Mouse (Mus musculus) CD4-positive, CD25-positive, alpha-beta regulatory T cell, adult 2 months (primary cell): ENCODE measurements at regions not wholly inside any gene's neighbourhood (a gene's known extent, or its start where the extent isn't known, plus 50 kb on each side); places are given as distances from the start of the nearest gene placed in this dataset.

Source experiments
- DNase-seq: peaks from one replicate; pipeline ENCODE4 v3.0.0-alpha.2; 2012; ENCODE audit warnings: low read depth, low spot score

- DNase-seq, result no peak
These were observed 469.3 kb upstream of the Trpc7 start for GRCm38 (mm10) chr13:57365096-57365495.

- no peak for DNase-seq
These were observed 468.6 kb upstream of the Trpc7 start for GRCm38 (mm10) chr13:57364396-57364795.

- no peak for DNase-seq
These were observed 466.8 kb upstream of the Trpc7 start for GRCm38 (mm10) chr13:57362563-57362962.

- DNase-seq, result no peak
These were observed 465.5 kb upstream of the Trpc7 start for GRCm38 (mm10) chr13:57361286-57361685.

GRCm38 (mm10) chr13:57354606-57355005, 458.8 kb upstream of the Trpc7 start:
- no peak for DNase-seq

GRCm38 (mm10) chr13:57353976-57354375, 458.2 kb upstream of the Trpc7 start:
- no peak for DNase-seq

GRCm38 (mm10) chr13:57350828-57351227, 455.0 kb upstream of the Trpc7 start:
- DNase-seq, result no peak

- DNase-seq, result no peak
These were observed 442.9 kb upstream of the Trpc7 start for GRCm38 (mm10) chr13:57338676-57339075.

- DNase-seq, result no peak
These were observed 440.8 kb upstream of the Trpc7 start for GRCm38 (mm10) chr13:57336596-57336995.

- no peak for DNase-seq
These were observed 437.2 kb upstream of the Trpc7 start for GRCm38 (mm10) chr13:57332976-57333375.

GRCm38 (mm10) chr13:57331868-57332267, 436.1 kb upstream of the Trpc7 start:
- no peak for DNase-seq

- DNase-seq, result no peak
These were observed 429.6 kb upstream of the Trpc7 start for GRCm38 (mm10) chr13:57325306-57325925.

GRCm38 (mm10) chr13:57316211-57317005, 420.6 kb upstream of the Trpc7 start:
- DNase-seq, result no peak

- DNase-seq, result no peak
These were observed 418.7 kb upstream of the Trpc7 start for GRCm38 (mm10) chr13:57314512-57314911.

GRCm38 (mm10) chr13:57313731-57314130, 417.9 kb upstream of the Trpc7 start:
- DNase-seq, result no peak

GRCm38 (mm10) chr13:57311235-57311634, 415.4 kb upstream of the Trpc7 start:
- DNase-seq, result no peak

GRCm38 (mm10) chr13:57309618-57310017, 413.8 kb upstream of the Trpc7 start:
- no peak for DNase-seq

- no peak for DNase-seq
These were observed 412.4 kb upstream of the Trpc7 start for GRCm38 (mm10) chr13:57307971-57308903.

GRCm38 (mm10) chr13:57305586-57305985, 409.8 kb upstream of the Trpc7 start:
- DNase-seq, result no peak

GRCm38 (mm10) chr13:57303805-57304204, 408.0 kb upstream of the Trpc7 start:
- no peak for DNase-seq

GRCm38 (mm10) chr13:57291737-57292490, 396.1 kb upstream of the Trpc7 start:
- DNase-seq, result no peak
